Mouse (Mus musculus): ENCODE results near the gene Gpx1.
"Not testable (repeated sequence)": the region's sequence is repeated elsewhere in the genome, so short reads cannot be mapped to it uniquely, and the experiment has no call there.

Gene Gpx1

DNA sequence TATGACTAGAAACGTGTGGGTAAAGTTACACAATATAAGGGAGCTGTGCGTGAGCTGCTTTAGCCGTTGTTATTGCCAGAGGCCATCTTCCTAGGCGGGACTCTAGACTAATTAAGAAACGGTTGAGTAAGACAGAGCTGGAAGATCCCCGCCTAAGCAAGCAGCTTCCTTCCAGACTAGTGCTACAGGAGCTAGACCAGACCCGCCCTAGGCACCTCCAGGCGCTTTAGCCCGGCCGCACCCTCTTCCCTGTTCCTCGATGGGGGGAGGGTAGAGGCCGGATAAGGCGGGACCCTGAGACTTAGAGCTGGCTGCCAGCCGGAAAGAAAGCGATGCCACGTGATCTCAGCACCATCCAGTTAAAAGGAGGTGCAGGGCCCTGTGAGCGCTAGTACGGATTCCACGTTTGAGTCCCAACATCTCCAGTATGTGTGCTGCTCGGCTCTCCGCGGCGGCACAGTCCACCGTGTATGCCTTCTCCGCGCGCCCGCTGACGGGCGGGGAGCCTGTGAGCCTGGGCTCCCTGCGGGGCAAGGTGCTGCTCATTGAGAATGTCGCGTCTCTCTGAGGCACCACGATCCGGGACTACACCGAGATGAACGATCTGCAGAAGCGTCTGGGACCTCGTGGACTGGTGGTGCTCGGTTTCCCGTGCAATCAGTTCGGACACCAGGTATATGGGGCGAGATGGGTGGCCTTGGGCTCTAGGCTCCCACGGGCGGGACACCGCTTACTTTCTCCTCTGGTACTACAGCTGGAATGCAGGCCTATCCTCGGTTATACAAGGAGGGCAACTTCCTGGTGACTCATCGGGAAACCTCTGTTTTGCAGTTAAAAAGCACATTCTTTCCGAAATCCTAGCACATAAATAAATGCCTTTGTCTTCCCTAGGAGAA lies at the start of gene Gpx1:
Gene Gpx1, plus strand, starts transcription at position 18 of the 896 bp plus-strand sequence.
- DNase-seq = peak; percentile 81

DNA sequence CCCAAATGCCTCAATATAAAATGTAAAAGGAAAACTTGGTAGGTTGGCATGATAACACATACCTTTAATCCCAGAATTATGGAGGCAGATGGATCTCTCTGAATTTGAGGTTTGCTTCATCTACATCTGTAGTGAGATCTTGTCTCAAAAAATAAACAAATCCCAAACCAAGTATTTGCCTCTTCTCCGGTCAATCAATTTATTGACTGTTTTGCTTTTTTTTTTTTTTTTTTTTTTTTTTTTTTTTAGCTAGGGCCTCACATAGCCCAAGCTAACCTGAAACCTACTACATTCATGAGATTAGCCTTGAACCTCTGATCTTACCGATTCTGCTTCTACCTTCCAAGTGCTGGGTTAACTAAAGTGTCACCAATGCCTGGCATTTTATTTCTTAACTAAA lies 49.4 kb upstream of the Gpx1 start:
- no peak for DNase-seq

DNA sequence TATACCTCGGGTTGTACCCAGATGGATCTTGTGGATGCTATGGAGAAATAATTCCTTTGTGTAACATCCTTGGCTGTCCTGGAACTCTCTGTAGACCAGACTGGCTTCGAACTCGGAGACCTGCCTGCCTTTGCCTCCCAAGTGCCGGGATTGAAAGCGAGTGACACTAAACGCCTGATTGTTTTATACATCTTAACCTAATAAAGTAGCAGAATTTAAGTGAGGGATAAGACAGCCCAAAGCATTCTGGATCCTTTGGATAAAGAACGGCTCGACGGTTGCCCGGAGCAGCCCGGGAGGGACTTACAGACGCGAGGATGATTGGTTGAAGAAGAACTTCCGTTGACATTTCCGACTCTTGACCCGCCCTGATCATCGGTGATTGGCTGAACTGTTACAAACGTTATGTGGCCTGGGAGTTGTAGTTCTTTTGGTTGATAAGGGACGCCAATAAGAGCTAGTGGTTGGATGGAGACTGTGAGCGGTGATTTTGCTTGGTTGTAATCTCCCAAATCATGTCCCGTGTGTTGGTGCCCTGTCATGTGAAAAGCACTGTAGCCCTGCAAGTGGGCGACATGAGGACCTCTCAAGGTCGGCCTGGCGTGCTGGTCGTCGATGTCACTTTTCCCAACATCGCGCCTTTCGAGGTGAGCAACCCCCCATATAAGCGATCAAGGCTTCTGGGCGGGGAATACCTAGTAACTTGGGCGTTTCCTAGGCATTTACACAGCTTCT lies 48.5 kb upstream of the Gpx1 start, which contains the start of gene Nicn1:
Gene Nicn1, plus strand, starts transcription at position 414 of the 735 bp plus-strand sequence.
- DNase-seq = peak; percentile 89

DNA sequence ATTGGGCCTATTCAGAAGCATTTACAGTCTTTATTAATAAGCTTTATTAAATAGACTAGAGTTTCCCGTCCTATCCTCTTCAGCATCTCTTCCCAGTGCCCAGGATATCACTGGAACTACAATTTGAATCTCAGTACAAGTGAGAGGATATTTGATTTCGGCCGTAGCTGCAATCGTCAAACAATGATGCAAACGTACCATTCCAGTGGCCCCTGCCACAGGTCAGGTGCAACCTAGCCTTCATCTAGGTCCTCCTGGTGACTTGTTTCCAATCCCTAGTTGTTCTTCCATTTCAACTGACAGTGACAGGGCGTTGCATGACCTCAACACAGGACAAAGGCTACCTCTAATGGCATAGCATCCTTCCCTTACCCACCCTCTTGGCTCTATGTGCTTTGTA lies 47.9 kb upstream of the Gpx1 start:
- no peak for DNase-seq

DNA sequence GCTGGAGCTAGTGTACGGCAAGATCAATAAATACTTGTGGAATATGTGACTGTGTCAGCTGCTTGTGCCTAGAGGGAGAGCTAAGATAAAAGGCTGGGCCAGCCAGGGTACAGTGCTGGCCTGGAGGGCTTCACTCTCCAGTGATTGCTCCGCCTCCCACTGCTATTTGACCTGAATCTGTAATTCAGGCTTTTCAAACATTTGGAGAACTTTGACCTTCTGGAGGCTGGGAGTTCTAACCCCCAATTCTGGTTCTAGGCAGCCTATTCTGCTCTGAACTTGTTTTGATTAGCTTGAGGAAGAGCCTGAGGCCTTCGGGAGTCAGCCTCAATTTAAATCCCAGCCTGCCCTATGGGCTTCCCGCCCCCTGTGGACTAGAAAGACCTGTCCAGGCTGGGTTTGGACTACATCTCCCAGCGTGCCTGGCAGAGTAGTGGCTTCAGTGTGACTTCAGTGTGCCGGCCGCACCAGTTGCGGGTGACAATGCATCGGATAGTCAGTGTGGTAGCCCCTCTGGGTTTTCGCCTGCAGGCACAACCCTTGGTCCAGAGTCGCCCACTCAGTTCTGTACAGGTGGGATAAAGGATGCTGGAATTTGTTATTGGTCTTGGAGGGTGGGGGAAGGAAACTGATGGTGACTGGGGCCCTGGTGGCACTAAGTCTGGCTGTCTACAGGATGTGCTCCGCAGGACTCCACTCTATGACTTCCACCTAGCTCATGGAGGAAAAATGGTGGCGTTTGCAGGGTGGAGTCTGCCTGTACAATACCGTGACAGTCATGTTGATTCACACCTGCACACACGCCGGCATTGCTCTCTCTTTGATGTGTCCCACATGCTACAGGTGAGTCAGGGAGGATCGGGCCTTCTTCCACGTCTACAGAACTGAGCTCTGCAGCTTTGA lies 42.0 kb upstream of the Gpx1 start, which contains the start of gene Amt:
Gene Amt, plus strand, starts transcription at position 401 of the 903 bp plus-strand sequence.
- DNase-seq = no peak

DNA sequence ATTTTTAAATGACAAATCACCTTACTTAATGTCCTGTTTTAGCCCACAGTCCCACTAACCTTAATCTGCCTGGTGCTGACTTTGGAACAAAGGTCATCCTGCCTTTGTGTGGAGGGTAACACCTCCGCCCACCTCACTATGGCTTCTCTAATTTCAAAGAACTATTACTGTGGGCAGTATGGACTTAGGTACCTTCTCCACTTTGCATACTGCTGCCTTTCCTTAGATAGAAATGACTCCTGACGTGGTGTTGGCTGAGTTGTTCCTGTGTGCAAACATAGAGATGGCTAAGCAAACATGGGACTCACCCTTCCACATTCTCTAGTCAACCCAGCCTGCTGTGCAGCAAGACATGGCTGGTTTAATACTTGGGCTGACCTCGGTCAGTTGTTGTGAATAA lies 36.9 kb upstream of the Gpx1 start:
- no peak for DNase-seq

DNA sequence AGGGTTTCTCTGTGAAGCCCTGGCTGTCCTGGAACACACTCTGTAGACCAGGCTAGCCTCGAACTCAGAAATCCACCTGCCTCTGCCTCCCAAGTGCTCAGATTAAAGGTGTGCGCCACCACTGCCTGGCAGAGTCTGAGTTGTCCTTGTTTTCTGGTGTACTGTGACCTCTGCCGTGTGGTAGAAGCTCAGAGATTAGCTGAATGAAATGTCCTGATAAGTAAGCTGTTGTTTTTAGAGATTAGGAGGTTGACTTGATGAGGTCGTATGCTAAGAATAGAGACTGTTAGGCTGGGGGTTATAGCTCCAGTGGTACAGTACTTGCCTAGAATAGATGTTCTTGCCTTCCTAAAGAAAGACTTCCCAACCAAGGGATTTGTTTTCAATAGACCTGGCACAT lies 34.0 kb upstream of the Gpx1 start:
- no peak for DNase-seq

DNA sequence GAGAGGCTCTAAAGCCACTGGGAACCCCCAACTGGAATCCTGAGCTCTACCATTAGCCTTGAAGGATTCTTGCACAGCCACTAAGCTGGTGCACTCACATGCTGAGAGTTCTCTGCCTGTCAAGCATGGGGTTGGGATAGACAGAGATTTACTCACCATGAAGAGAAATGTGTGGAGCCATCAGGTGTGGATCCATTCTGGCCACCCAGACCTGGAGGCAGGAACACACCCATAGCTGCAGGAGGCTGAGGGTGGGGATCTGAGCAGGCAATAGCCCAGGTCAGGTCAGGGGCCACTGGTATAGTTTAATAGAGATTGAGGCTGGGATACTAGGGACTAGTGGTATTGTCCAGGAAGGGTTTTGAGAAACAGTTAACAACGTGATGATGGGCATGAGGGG lies 33.5 kb upstream of the Gpx1 start:
- DNase-seq = no peak

DNA sequence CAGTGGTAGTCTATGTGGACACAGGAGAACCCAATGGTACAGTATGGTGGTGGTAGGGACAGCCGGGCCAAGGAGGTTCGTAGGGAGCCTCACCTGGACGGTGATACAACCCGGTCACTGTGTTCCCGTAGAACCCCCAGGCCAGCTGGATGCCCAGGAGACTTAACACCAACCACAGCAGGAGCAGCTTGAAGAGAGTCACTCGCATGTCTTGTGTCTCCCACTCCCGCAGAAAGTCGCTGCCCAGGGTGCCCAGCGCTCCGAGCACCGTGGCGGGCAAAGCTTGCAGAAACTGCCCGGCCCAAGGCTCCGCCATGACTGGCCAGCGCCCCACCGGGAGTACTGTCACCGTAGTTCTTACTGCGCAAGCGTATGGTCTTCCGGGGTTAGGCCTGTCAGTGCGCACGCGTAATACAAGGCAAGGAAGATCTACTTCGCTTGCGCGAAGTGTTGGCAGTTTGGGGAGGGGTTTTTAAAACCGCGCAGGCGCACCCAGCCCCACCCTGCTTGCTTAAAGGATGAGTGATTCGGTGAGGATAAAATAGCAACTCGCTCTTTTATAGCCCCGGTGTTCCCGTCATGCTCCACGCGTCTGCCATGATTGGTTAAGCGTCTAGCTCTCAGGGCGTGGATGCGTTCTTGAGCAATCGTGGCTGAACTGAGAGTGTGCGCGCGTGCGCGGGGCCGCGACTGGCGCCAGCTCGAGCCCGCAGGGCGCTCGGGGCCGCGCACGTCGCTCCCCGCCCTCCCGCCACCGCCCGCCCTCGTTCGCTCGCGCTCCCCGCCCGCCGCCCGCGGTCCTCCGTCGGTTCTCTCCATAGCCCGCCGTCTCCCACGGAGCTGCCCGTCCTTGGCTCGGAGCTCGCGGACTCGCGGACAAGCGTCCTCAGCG lies 32.8 kb upstream of the Gpx1 start, which contains the start of the genes Rhoa and Tcta:
Gene Rhoa, plus strand, starts transcription at position 501 of the 892 bp plus-strand sequence.
Gene Tcta, minus strand, starts transcription at position 532 of the 892 bp plus-strand sequence.
- peak; percentile 98 for DNase-seq

DNA sequence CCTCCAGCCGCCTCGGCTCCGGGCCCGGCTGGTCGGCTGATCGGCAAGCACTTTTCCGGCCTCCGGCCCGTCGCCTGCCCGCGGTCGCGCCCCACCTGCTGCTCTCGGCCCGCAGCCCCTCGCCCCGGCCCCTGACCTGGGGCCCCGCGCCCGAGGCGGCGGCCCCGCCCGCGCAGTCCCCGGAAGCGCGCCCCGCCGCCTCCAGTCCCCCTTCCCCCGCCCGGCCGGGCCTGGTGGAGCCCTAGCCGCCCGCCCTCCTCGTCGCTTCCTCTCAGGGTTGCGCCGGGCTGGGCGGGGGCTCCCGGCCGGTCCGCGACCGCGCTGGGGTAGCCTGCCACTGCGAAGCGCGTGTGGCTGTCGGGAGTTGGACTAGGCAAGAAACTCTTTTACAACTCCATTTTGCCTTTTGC lies 32.1 kb upstream of the Gpx1 start:
- DNase-seq = peak; percentile 70

DNA sequence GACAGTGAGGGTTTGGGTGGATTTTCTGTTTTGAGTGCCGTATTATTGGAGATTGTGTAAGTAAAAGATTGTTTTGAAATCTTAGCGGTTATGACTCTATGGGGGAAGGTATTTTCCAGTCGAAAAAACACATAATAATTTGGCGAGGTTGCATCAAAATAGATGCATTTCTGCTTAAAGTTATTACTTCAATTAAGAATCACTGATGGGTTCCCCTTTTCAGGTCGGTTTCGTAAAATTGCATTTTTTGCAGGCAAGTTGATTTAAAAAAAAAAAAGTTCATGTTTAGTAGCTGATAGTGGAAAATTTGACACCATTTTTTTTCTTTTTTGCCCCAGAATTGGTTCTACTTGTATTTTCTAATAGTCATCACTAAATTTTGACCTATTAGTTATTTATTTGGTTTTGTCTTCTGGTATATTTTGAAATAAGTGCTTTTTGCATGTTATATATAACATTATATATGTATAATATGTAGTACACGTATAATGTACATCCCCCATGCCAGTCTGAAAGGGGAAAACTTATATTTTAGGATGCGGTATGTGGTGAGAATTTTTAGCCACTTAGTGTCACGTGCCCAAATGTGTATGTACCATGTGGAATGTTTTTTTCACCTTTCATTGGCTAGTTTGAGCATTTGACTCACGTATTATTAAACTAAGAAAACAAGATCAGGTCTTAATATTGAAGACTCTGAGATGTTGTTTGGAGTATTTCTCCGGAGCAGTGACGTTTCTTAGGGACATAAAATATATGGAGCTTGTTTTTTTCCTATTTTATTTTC lies 31.5 kb upstream of the Gpx1 start:
- no peak for DNase-seq

DNA sequence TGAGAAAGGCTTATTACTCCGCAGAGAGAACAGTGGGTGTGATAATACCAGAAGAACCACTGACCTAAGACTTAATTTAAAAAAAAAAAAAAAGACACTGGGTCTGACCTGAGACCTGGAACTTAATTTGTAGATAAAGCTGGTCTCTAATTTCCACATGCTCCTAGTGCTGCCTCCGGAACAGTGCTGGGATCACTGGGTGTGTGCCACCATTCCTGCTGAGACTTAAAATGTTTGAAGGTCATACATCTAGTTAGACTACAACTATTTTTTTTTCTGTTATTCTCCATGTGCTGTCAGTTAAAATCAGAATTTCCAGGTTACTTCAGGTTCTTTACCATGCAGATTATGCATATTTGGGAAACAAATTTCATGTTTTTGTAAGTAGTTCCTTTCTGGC lies 30.6 kb upstream of the Gpx1 start:
- DNase-seq = no peak

DNA sequence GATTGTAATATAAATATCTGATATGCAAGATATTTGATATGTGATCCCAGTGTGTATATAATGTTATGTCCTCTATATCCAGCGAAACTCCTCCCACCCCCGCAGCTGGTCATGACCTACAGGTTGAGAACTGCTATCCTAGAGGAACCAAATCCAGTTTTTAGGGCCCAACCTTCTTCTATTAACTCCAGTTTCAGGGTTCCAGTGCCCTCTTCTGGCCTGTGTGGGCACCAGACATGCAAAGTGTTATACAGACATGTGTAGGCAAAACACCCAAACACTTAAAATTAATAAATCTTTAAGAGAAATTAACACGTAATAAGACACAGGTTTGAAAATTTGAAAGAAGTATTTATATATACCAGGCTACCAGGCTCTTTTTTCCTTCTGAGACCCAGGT lies 21.1 kb upstream of the Gpx1 start:
- DNase-seq = no peak

DNA sequence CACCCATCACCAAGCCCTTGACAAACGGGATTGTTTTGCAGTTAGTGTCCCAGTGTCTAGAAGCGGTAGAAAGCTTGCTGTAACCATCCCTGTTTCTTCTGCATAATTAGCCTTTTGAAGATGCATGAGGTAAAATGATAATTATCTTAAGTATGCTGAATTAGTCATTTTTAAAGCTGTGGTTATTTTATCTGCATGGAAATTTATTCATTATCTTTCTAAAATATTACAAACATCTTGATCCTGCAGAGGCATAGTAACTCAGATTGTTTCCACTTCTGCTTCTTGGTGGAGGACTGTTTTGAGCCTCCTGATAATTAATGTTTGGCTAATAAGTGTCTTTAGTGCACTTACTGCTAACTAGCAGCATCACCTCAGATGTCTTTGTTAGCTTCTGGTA lies 20.2 kb upstream of the Gpx1 start:
- DNase-seq = no peak

DNA sequence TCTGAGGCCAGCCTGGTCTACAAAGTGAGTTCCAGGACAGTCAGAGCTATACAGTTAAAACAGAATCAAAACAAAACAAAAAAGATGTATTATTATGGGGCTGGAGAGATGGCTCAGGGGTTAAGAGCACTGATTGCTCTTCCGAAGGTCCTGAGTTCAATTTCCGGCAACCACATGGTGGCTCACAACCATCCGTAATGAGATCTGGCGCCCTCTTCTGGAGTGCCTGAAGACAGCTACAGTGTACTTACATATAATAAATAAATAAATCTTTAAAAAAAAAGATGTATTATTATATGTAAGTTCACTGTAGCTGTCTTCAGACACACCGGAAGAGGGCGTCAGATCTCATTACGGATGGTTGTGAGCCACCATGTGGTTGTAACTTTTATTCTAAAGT lies 16.6 kb upstream of the Gpx1 start:
- DNase-seq = not testable (repeated sequence)

DNA sequence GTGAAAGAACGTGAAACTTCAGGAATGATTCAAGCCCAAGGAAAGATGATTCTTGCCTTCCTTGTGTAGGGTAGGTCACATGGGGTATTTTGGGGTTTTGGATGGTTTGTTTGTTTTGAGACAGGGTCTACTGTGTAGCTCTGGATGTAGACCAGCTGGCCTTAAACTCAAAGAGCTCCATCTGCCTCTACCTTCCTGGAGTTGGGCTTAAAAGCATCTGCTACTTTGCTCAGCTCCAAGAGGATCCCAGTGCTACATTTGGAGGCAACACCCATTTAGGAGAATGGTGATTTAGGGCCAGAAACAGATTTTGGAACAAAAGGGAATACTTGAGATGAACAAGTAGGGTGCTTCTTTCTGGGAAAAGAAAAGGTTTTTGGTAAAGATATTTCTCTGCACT lies 13.9 kb upstream of the Gpx1 start:
- DNase-seq = no peak

DNA sequence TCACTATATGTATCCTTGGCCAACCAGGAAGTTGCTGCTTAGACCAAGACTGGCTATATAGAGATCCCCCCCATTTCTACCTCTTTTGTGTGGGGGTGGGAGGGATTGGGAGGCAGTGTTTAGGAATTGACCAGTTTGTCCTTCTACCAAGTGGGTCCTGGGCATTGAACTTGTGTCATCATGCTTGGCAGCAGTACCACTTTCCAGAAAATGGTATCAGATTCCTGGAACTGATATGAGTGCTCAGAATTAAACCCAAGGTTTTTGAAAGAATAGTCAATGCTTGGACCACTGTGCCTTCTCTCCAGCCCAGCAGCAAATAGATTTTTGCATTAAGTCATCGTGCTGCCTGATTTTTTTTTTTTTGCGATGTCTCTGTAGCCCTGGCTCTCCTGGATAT lies 12.9 kb upstream of the Gpx1 start:
- no peak for DNase-seq

DNA sequence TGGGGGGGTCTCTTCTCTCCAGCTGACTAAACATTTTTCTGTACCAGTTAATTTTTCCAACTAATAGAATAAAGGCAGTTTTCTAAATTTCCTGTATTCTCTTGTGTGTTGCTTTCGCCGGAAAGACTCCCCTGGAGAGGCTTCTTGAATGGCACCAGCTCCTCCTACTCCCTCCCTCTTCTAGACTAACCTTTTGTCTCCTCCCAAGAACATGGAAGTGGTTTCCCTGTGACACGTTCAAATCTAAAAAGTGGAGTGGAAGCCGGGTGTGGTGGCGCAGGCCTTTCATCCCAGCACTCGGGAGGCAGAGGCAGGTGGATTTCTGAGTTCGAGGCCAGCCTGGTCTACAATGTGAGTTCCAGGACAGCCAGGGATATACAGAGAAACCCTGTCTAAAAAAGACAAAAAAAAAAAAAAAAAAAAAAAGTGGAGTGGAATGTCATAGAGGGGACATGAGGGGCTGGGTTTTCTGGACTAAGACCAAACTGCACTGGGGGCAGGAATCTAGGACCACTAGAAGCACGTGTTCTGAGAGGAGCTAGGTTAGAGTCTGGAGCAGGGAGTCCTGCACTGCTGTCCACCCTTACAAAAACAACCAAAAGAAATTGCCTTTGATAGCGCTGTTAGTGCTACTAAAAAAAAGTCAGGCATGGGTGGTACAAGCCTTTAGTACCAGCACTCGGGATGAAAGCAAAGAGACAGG lies 704 bp upstream of the Gpx1 start:
- no peak for DNase-seq

DNA sequence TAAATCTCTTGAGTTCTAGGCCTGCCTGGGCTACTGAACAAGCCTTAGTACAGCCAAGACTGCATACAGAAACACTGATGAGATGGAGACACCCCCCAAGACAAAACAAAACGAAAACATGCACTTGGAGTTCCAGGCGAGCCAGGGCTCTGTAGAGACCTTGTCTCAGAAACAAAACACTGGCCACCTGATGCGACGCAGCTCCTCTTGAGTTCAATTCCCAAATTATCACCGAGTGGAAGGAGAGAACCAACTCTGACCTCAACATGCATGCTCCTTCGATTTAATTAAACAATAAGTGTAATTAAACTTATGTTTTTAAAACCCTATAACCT lies 185 bp upstream of the Gpx1 start:
- DNase-seq = no peak

DNA sequence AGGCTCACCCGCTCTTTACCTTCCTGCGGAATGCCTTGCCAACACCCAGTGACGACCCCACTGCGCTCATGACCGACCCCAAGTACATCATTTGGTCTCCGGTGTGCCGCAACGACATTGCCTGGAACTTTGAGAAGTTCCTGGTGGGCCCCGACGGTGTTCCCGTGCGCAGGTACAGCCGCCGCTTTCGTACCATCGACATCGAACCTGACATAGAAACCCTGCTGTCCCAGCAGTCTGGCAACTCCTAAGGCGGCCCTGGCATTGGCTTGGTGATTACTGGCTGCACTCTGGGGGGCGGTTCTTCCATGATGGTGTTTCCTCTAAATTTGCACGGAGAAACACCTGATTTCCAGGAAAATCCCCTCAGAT lies 1.2 kb downstream of the Gpx1 start:
- DNase-seq = no peak

Measured in right cerebral cortex, postnatal 25 days (tissue).